Mouse (Mus musculus): ENCODE measurements around the gene Shkbp1.

GRCm38 (mm10) chr7:27325697-27326096, 30.1 kb downstream of the Shkbp1 start:
- TF ChIP-seq CTCF (IDR thresholded peaks at IDR 0.05; ENCODE audit: borderline replicate concordance, insufficient read depth, low read depth, low read length) (no peak), POLR2A (IDR thresholded peaks at IDR 0.05; ENCODE audit: borderline replicate concordance, insufficient read depth, low read length) (no peak)

Measured in cerebellum, adult 2 months (tissue).